ENCODE assay signal across 8 mouse cellular contexts in the genomic region with DNA sequence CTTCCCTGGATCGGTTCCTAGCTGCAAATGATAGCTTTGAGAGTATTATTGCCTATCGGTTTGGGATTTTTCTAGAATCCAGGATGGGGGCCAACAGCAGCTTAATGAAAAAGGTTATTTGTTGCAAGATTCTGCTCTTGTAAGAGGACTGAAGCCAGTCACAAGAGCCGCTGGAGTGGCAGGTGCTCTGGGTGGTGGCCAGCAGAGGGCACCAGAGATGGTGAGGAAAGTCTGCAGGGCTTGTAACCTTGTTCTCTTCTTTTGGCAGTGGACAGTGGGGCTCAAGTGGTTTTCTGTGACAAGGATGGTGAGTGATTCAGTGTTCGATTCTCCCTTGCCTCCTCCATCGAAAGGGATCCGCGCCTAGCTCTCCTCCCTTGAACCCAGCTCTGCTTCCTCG. TPM values are rescaled to one million over a fixed set of nuclear protein-coding genes. Genes with fewer than 3 reads are reported as not detected.
DNase-seq lines count a peak whose midpoint lies in the region; ATAC-seq lines count a peak whose summit lies in the region.

No protein-coding gene starts in this region.

- peaks cover 9% of the 10 kb centered on the region for H3K4me1 ChIP-seq in midbrain, embryonic 10.5 days
- H3K4me1 ChIP-seq in midbrain, embryonic 13.5 days (replicated peaks), result no peaks in the 10 kb centered on the region
- no peaks in the 10 kb centered on the region for H3K4me1 ChIP-seq in forebrain, embryonic 14.5 days (ENCODE audit: control insufficient read depth, insufficient read depth, low read length)

- H3K27me3 ChIP-seq in midbrain, embryonic 10.5 days (ENCODE audit: low read depth, poor library complexity, severe bottlenecking), result no peaks in the 10 kb centered on the region
- no peaks in the 10 kb centered on the region for H3K27me3 ChIP-seq in midbrain, embryonic 13.5 days
- no peaks in the 10 kb centered on the region for H3K27me3 ChIP-seq in forebrain, embryonic 14.5 days (replicated peaks; ENCODE audit: control insufficient read depth, insufficient read depth, low read length)

- 0 out of 2 replicates have a peak overlapping the region, but pooled peaks have one; percentile 19 for H3K27ac ChIP-seq in midbrain, embryonic 10.5 days (replicated peaks)
- H3K27ac ChIP-seq in midbrain, embryonic 13.5 days, result no peak overlapping the region
- no peak overlapping the region for H3K27ac ChIP-seq in forebrain, embryonic 14.5 days (ENCODE audit: low read depth, low read length)

- intact Hi-C loops in left cerebral cortex, postnatal 14 days (cut with DNase I), result no loop called here

- WGBS in midbrain, embryonic 10.5 days, result 20% methylated on average over 8 of the region's 8 CpGs
- WGBS in midbrain, embryonic 13.5 days, result 24% methylated on average over 8 of the region's 8 CpGs
- WGBS in forebrain, embryonic 14.5 days, result 24% methylated on average over 8 of the region's 8 CpGs

- H3K36me3 ChIP-seq in midbrain, embryonic 10.5 days, result no peaks in the 10 kb centered on the region
- H3K36me3 ChIP-seq in midbrain, embryonic 13.5 days, result no peaks in the 10 kb centered on the region
- H3K36me3 ChIP-seq in forebrain, embryonic 14.5 days (ENCODE audit: control insufficient read depth, insufficient read depth, low read length), result no peaks in the 10 kb centered on the region

- ATAC-seq in midbrain, embryonic 13.5 days, result no peak
- no peak for ATAC-seq in forebrain, embryonic 14.5 days

- DNase-seq in midbrain, embryonic 10.5 days (ENCODE audit: low spot score), result peak; percentile 83
- DNase-seq in c-Kit-negative CD71-positive TER-119-positive erythroid progenitor cells, embryonic 14.5 days (ENCODE audit: low read depth, low spot score), result peak; percentile 40
- peak; percentile 77 for DNase-seq in forebrain, embryonic 14.5 days (ENCODE audit: low spot score)
- DNase-seq in induced T-regulatory cell, adult 2 months (ENCODE audit: low read depth), result peak; percentile 85
- peak; percentile 53 to 72 for DNase-seq in left cerebral cortex, postnatal 14 days (ENCODE audit: low spot score in 2 of 2)
- peak; percentile 86 for DNase-seq in naive thymus-derived CD4-positive, alpha-beta T cell, adult 2 months (ENCODE audit: low read depth)
- peak; percentile 89 for DNase-seq in testis, postnatal 10 days (ENCODE audit: low spot score)

- H3K9ac ChIP-seq in midbrain, embryonic 13.5 days (replicated peaks), result no peak overlapping the region
- H3K9ac ChIP-seq in forebrain, embryonic 14.5 days (ENCODE audit: low read length), result no peak overlapping the region

- H3K9me3 ChIP-seq in midbrain, embryonic 10.5 days (replicated peaks), result no peaks in the 10 kb centered on the region
- no peaks in the 10 kb centered on the region for H3K9me3 ChIP-seq in midbrain, embryonic 13.5 days
- no peaks in the 10 kb centered on the region for H3K9me3 ChIP-seq in forebrain, embryonic 14.5 days (replicated peaks; ENCODE audit: control insufficient read depth, low read length)

- H3K4me2 ChIP-seq in midbrain, embryonic 13.5 days (replicated peaks), result no peak overlapping the region
- H3K4me2 ChIP-seq in forebrain, embryonic 14.5 days (ENCODE audit: low read length), result no peak overlapping the region

- H3K4me3 ChIP-seq in midbrain, embryonic 10.5 days, result no peak overlapping the region
- no peak overlapping the region for H3K4me3 ChIP-seq in midbrain, embryonic 13.5 days (replicated peaks)
- H3K4me3 ChIP-seq in forebrain, embryonic 14.5 days (ENCODE audit: low read depth, low read length), result no peak overlapping the region

RNA-seq across cellular contexts. Expression of gene Hsd17b14, which starts 1.1 kb away (rescaled TPM):
- polyA plus RNA-seq in midbrain, embryonic 10.5 days (2016; fragmentation: Nextera tagmentation; extraction: Ambion mirVana), result 0.43 and 0.55 TPM in 2 replicates
- 0.13 and 0.21 TPM in 2 replicates for polyA plus RNA-seq in midbrain, embryonic 13.5 days (2015; fragmentation: Nextera tagmentation; extraction: Ambion mirVana)
- polyA plus RNA-seq in forebrain, embryonic 14.5 days (2014; fragmentation: Nextera tagmentation; extraction: Ambion mirVana), result 0.17 and 0.22 TPM in 2 replicates
- total RNA-seq in left cerebral cortex, postnatal 14 days (2021), result not detected

RNA-seq across cellular contexts. Expression of gene Bcat2, which starts 14.2 kb away (rescaled TPM):
- polyA plus RNA-seq in midbrain, embryonic 10.5 days (2016; fragmentation: Nextera tagmentation; extraction: Ambion mirVana), result 32.2 and 38.2 TPM in 2 replicates
- 20.7 and 24.5 TPM in 2 replicates for polyA plus RNA-seq in midbrain, embryonic 13.5 days (2015; fragmentation: Nextera tagmentation; extraction: Ambion mirVana)
- 19.6 and 20.1 TPM in 2 replicates for polyA plus RNA-seq in forebrain, embryonic 14.5 days (2014; fragmentation: Nextera tagmentation; extraction: Ambion mirVana)
- 10 to 100 TPM; 22.6 to 25.2 TPM for total RNA-seq in left cerebral cortex, postnatal 14 days (2021)

RNA-seq across cellular contexts. Expression of gene Plekha4, which starts 29.7 kb away (rescaled TPM):
- polyA plus RNA-seq in midbrain, embryonic 10.5 days (2016; fragmentation: Nextera tagmentation; extraction: Ambion mirVana), result 0.78 and 1.1 TPM in 2 replicates
- 0.23 and 0.46 TPM in 2 replicates for polyA plus RNA-seq in midbrain, embryonic 13.5 days (2015; fragmentation: Nextera tagmentation; extraction: Ambion mirVana)
- polyA plus RNA-seq in forebrain, embryonic 14.5 days (2014; fragmentation: Nextera tagmentation; extraction: Ambion mirVana), result 0.76 and 1.2 TPM in 2 replicates
- 1 to 10 TPM; 1.0 to 2.4 TPM for total RNA-seq in left cerebral cortex, postnatal 14 days (2021)

RNA-seq across cellular contexts. Expression of gene Ppp1r15a, which starts 29.7 kb away (rescaled TPM):
- polyA plus RNA-seq in midbrain, embryonic 10.5 days (2016; fragmentation: Nextera tagmentation; extraction: Ambion mirVana), result 15.0 and 18.6 TPM in 2 replicates
- polyA plus RNA-seq in midbrain, embryonic 13.5 days (2015; fragmentation: Nextera tagmentation; extraction: Ambion mirVana), result 11.7 and 11.9 TPM in 2 replicates
- polyA plus RNA-seq in forebrain, embryonic 14.5 days (2014; fragmentation: Nextera tagmentation; extraction: Ambion mirVana), result 13.1 and 19.3 TPM in 2 replicates
- 10 to 100 TPM; 24.2 to 33.3 TPM for total RNA-seq in left cerebral cortex, postnatal 14 days (2021)

RNA-seq across cellular contexts. Expression of gene Nucb1, which starts 45.6 kb away (rescaled TPM):
- 105 and 112 TPM in 2 replicates for polyA plus RNA-seq in midbrain, embryonic 10.5 days (2016; fragmentation: Nextera tagmentation; extraction: Ambion mirVana)
- polyA plus RNA-seq in midbrain, embryonic 13.5 days (2015; fragmentation: Nextera tagmentation; extraction: Ambion mirVana), result 86.7 and 101 TPM in 2 replicates
- 69.0 and 96.5 TPM in 2 replicates for polyA plus RNA-seq in forebrain, embryonic 14.5 days (2014; fragmentation: Nextera tagmentation; extraction: Ambion mirVana)
- 100 to 1,000 TPM; 109 to 110 TPM for total RNA-seq in left cerebral cortex, postnatal 14 days (2021)
